Mouse (Mus musculus) embryonic fibroblast, embryonic 13.5 days (primary cell): ENCODE data around the gene Lima1.

Experiments
- CTCF ChIP-seq: IDR thresholded peaks from 2 replicates; pipeline ENCODE4 v1.5.1; 2011; ENCODE audit warnings: mild to moderate bottlenecking, control low read depth, low read length, moderate library complexity, borderline replicate concordance; ENCODE audit not compliant: insufficient read depth
- POLR2A ChIP-seq: IDR thresholded peaks from 2 replicates; pipeline ENCODE4 v1.6.1; 2011; ENCODE audit warnings: low read depth, mild to moderate bottlenecking, control low read depth, low read length, moderate library complexity

GRCm38 (mm10) chr15:99862473-99862872, 12.8 kb downstream of the Lima1 start:
- TF ChIP-seq POLR2A (no peak), CTCF (no peak)
